Mouse (Mus musculus) right cerebral cortex, adult 18-20 months (tissue): ENCODE data around the gene D630003M21Rik.

Source experiments
- DNase-seq: peaks from one replicate; pipeline ENCODE4 v3.0.0; 2022; ENCODE audit warnings: mixed read lengths

The D630003M21Rik gene

DNA sequence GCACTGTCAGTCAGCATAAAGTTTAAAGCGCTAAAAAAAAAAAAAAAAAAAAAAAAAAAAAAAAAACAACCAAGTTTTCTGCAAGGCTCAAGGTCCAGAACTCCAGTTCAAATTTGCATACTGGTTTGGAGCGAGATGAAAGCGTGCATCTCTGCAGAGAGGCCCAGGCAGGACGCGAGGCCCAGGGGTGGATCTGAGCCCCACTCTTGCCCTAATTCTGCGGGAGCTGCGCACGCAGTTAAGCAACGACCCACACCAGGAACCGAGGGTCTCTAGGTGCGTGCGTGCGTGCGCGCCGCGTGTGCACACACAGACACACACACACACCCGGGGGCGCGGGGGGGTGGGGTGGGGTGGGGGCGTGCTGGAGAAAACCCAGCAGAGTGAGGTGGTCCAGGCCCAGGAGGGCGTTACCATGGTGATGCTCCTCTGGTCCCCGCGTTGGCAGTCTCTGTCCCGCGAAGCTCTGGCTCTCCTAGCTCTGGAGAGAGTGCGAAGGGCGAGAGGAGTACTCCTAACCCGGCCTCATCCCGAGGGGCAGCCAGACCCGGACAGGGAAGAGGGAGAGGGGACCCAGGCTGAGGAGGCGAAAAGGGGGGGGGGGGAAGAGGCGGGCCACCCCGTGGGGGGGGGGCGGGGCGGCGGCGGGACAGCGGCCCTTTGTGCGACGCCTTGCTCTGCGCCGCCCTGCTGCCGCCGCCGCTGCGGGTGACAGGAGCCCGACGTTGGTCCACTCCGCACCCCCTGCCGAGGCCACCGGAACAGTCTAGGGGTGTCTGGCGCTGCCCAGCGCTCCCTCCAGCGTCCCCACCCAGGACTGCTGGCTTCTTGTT, at the start of gene D630003M21Rik:
Gene D630003M21Rik, minus strand, starts transcription at position 553 of the 833 bp plus-strand sequence.
- DNase-seq: peak; percentile 33

DNA sequence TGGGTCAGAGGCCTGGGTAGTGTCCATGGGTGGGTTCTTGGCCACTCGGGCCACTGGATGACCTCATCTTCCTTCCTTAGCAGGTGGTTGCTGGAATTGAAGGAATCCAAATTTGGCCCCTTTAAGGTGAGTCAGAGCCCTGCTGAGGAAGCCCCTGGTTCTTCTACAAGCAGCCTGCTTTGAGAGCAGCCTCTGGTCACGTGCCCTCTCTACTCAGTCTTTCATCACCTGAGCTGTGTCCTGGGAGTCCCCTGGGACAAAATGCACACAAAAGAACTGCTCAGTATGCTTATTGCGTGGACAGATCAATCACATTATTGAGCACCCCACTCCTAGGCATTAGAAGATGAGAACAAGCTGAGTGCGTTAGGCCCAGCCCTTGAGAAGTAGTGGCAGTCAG, 47.9 kb upstream of the D630003M21Rik start:
- no peak for DNase-seq

GRCm38 (mm10) chr2:158276451-158276850, 47.4 kb upstream of the D630003M21Rik start:
- no peak for DNase-seq

DNA sequence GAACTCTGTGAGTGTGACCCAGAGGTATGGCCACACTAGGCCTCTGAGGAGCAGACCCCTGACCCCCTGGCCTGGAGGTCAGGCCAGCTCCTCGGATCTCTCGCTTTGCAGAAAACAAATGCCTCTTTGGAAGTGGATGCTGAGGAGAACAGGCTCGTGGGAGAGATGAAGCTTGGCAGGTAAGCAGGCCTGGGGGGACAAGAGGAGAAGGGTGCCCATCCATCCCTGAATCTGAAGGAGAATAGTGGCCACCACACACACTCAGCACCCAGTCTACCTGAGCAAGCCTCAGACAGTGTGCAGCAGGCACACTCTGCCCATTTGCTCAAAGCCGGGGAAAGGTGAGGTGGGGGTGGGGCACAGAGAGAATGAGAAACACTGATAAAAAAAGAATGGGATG, 46.8 kb upstream of the D630003M21Rik start:
- DNase-seq: no peak

GRCm38 (mm10) chr2:158275349-158275748, 46.3 kb upstream of the D630003M21Rik start:
- DNase-seq: no peak

- DNase-seq: no peak
Observed at GRCm38 (mm10) chr2:158273646-158274045, 44.6 kb upstream of the D630003M21Rik start.

DNA sequence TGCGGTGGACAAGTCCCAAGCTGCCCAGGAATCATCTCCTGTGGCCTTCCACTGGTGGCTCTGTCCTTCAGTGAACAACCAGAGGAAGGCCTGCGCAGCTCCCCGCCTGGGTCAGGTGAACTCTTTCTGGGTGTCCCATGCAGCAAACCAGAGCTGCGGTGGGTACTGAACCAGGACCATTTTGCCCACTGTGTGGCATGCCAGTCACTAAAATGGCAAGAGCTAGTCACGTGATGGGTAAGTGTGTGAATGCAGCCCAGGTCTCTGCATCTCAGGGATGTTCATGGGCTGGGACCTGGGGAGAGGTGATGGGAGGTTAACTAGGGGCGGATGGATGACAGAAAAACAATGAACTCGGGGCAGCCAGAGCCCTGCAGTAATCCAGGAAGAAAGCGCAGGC, 41.0 kb upstream of the D630003M21Rik start:
- DNase-seq: no peak

GRCm38 (mm10) chr2:158264877-158265276, 35.9 kb upstream of the D630003M21Rik start:
- DNase-seq: peak; percentile 57

- no peak for DNase-seq
Observed at GRCm38 (mm10) chr2:158259498-158259897, 30.5 kb upstream of the D630003M21Rik start.

DNA sequence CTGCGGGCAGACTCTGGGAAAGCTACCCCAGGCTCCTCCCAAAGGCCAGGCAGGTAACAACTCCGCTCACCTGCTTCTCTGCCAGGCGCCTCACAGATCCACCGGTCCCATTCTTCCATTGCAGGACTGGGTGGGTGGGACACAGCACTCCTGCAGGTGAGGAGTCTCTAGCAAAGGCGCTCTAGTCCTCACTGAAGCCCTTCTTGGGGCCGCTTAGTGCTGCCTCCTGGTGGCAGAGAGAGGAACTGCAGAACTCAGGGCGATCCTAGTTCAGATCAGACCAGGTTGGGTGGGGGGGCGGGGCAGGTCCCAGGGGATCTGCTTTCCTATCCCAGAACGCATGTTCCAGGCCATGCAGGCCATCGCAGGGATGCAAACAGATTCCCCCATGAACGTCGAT, 29.8 kb upstream of the D630003M21Rik start:
- DNase-seq: peak; percentile 52

DNA sequence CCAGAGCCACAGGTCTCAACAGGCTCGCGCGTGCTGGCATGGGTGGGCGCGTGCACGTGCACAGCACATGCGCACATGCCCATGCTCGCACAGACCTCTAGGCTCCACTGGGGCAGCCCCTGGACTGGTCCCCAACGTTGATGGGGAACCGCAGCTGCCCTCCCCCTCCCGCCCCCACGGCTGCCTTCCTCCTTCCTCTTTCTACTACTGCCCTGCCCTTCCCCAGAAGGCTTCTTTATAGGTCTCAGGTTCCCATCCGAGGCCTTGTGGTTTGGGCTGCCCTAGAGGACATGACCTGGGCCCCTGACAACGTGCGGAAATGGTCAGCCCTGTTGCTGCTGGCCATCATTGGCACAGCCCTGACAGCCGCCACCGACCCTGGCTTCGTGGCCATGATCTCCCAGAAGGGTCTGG, 29.0 kb upstream of the D630003M21Rik start, which contains the start of gene Bpi:
Gene Bpi, plus strand, starts transcription at position 90 of the 414 bp plus-strand sequence.
- DNase-seq: no peak

- no peak for DNase-seq
Observed at GRCm38 (mm10) chr2:158256894-158257293, 27.9 kb upstream of the D630003M21Rik start.

DNA sequence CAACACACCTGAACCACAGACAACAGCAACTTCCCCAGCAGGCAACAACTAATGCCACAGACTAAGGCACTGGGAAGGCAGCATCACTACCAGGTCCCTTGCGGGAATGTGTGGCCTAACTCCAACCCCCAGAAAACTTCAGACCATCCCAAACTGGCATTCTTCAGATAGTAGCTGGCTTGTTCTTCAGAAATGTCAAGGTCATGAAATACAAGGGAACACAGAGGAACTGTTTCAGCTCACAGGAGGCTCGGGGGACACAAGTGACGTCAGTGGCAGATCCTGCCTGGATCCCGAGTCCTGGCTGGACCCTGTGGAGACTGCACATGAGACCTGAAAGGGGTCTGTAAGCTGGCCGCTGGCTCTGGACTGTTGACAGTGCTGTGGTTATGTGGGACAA, 24.8 kb upstream of the D630003M21Rik start:
- no peak for DNase-seq

DNA sequence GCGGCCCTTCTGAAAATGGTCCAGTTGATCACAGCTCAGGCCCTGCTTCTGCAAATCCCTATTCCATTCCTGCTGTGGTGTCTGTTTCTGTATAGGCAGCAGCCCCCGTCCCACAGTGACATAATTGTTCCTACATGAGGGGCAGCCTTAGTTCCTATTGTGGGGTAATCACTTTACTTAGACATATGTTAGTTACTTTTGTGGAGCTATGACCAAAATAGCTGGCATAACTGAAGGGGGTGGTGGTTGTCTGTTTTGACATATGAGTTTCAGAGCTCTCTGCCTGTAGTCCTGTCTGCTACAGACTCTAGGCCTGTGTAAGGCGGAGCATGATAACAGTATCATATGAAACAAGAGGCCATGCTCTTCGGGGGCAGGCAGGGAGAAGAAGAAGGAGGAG, 21.5 kb upstream of the D630003M21Rik start:
- no peak for DNase-seq

DNA sequence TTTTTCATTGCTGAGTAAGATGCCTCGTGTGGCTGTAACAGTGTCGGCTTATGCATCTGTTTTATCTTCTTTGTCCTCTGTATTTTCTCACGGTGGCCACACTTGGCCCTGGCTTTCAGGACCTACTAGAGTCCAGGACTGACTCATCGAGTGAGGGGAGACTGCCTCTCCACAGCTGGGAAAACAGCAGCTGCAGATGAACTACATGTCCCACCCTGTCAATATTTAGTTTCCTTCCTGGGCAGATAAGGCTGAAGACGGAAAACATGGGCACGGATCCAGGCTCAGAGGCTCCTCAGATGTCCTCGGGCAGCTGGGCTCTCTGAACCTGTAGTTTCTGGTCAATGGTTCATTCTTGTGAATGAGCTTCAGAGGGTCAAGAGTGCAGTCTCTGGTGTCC, 19.3 kb upstream of the D630003M21Rik start:
- DNase-seq: no peak

DNA sequence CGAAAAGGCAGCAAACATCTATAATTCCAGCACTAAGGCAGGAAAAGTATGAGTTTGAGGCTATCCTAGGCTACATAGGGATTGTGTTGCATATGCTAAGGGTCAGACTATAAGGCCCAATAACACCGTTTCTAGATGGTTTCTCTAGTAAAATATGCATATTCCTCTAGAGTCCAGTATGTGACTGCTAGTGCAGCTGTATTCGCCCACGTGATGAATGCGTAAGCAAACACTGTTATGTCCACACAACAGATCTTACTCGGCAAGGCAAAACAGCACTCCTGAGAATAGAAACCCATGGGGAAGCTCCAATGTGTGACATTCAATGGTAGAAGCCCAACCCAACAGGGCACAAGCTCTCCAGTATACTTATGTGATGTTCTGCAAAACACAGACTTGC, 18.8 kb upstream of the D630003M21Rik start:
- no peak for DNase-seq

GRCm38 (mm10) chr2:158245072-158245817, 16.2 kb upstream of the D630003M21Rik start:
- no peak for DNase-seq

- DNase-seq: peak; percentile 80
Observed at GRCm38 (mm10) chr2:158243129-158243870, 14.3 kb upstream of the D630003M21Rik start.

- DNase-seq: peak; percentile 70
Observed at GRCm38 (mm10) chr2:158242170-158242896, 13.3 kb upstream of the D630003M21Rik start.

DNA sequence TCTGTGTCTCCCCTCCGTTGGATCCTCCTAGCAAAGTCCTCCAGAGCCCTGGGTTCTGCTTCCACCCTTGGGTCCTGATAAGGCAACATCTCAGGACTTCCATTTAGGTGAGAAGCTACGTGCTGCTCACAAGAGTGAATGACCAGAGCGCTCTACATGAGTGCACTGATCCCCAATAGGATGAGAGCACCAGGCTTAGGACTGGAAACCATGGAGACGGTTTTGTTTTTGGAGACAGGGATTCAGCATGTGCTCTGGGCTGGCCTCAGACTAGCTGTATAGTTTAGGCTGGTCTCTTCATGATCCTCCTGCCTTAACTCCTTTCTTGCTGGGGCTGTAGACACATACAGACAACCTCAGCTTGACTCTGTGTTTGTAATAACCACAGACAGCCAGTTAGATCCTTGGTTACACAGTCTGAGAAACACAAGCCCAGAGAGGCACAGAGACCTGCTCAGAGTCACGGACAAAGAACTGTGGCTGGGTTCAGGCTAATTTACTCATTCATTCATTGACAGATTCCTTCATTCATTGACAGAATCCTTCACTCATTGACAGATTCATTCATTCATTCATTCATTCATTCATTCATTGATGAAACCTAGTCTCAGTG, 12.2 kb upstream of the D630003M21Rik start:
- no peak for DNase-seq

- no peak for DNase-seq
Observed at GRCm38 (mm10) chr2:158238101-158238500, 9.1 kb upstream of the D630003M21Rik start.

DNA sequence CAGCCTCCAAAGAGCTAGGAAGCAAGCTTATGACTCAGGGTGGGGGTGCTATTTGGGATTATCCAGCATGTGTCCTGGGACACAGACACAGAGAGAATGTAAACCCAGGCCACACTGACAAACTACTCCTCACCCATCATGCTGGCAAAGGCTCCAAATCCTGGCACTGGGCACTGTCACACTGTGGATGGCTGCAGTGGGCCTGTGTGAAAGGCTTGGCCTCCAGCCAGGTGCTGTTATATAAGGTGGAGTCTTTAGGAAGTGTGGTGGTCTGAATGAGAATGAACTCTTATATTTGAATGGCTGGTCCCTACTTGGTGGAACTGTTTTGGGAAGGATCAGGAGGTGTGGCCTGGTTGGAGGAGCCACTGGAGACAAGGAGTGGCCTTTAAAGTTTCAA, 7.7 kb upstream of the D630003M21Rik start:
- DNase-seq: no peak
